Mouse (Mus musculus) C2C12 (cell line): ENCODE results near the gene Robo1. TPM values are rescaled to one million over a fixed set of nuclear protein-coding genes. Genes with fewer than 3 reads are reported as not detected.

Experiments used
- H3K27me3 ChIP-seq: one replicate; pipeline ENCODE4 v1.6.1; 2011; ENCODE audit not compliant: control insufficient read depth, insufficient read depth, insufficient read length
- H3K36me3 ChIP-seq: one replicate; pipeline ENCODE4 v1.6.1; 2011; ENCODE audit not compliant: control insufficient read depth, insufficient read depth
- H3K4me3 ChIP-seq: one replicate; pipeline ENCODE4 v1.5.1; 2011; ENCODE audit warnings: mild to moderate bottlenecking, control low read depth; ENCODE audit not compliant: poor library complexity, insufficient read depth, severe bottlenecking
- H3K79me2 ChIP-seq: one replicate; pipeline ENCODE4 v1.6.1; 2011; ENCODE audit not compliant: control insufficient read depth, insufficient read depth
- H3K79me3 ChIP-seq: one replicate; pipeline ENCODE4 v1.6.1; 2011; ENCODE audit warnings: low read depth, control low read depth
- H3ac ChIP-seq: one replicate; pipeline ENCODE3; 2011; ENCODE audit warnings: low read depth; ENCODE audit not compliant: control insufficient read depth, insufficient read length
- CEBPB ChIP-seq: IDR thresholded peaks from one replicate; pipeline ENCODE4 v1.6.1; 2011; ENCODE audit warnings: low read depth, mild to moderate bottlenecking, control low read depth, moderate library complexity
- CTCF ChIP-seq: IDR thresholded peaks from one replicate; pipeline ENCODE4 v1.5.1; 2011; ENCODE audit not compliant: control insufficient read depth, insufficient read depth, insufficient read length
- FOSL1 ChIP-seq: IDR thresholded peaks from one replicate; pipeline ENCODE4 v1.8.0; 2011; ENCODE audit warnings: mild to moderate bottlenecking, low read length; ENCODE audit not compliant: poor library complexity, insufficient read depth, severe bottlenecking
- MAX ChIP-seq: IDR thresholded peaks from one replicate; pipeline ENCODE4 v1.6.1; 2011; ENCODE audit warnings: mild to moderate bottlenecking, control low read depth
- MYOD1 ChIP-seq: IDR thresholded peaks from one replicate; pipeline ENCODE4 v1.6.1; 2011; ENCODE audit warnings: low read depth; ENCODE audit not compliant: control insufficient read depth, insufficient read length
- MYOG ChIP-seq: IDR thresholded peaks from one replicate; pipeline ENCODE4 v1.6.1; 2011; ENCODE audit not compliant: control insufficient read depth, insufficient read length; ENCODE audit errors: extremely low read depth
- USF1 ChIP-seq: IDR thresholded peaks from one replicate; pipeline ENCODE4 v1.6.1; 2011; ENCODE audit warnings: low read depth, mild to moderate bottlenecking, control low read depth, moderate library complexity
- polyA plus RNA-seq: library from polyadenylated mRNA; unstranded; fragments of >200 nt; fragmentation: generic; extraction: Trizol; gene quantifications from one replicate; pipeline ENCODE4 v1.2.1, GENCODE M21; 2012; ENCODE audit warnings: missing spikeins

Gene Robo1
- polyA plus RNA-seq, 1 experiment = 6.5 TPM

- H3K36me3 ChIP-seq = no peaks in the 10 kb centered on the region
- H3K79me2 ChIP-seq = no peaks in the 10 kb centered on the region
- no peaks in the 10 kb centered on the region for H3K79me3 ChIP-seq
- H3K27me3 ChIP-seq = no peaks in the 10 kb centered on the region
- H3ac ChIP-seq = no peak overlapping the region
- H3K4me3 ChIP-seq = no peak overlapping the region
- TF ChIP-seq MYOG (no peak), CEBPB (no peak), FOSL1 (no peak), MYOD1 (no peak), CTCF (no peak), MAX (no peak), USF1 (no peak)
Observed at GRCm38 (mm10) chr16:72622371-72622770, 314.3 kb downstream of the Robo1 start.

- no peaks in the 10 kb centered on the region for H3K79me2 ChIP-seq
- TF ChIP-seq MAX = no peak
- no peak overlapping the region for H3K4me3 ChIP-seq
- no peaks in the 10 kb centered on the region for H3K79me3 ChIP-seq
- H3K36me3 ChIP-seq = no peaks in the 10 kb centered on the region
- H3ac ChIP-seq = no peak overlapping the region
- no peaks in the 10 kb centered on the region for H3K27me3 ChIP-seq
Observed at GRCm38 (mm10) chr16:72622868-72623267, 314.8 kb downstream of the Robo1 start.

GRCm38 (mm10) chr16:72633846-72634245, 325.7 kb downstream of the Robo1 start:
- no peak overlapping the region for H3ac ChIP-seq
- H3K79me3 ChIP-seq = no peaks in the 10 kb centered on the region
- no peaks in the 10 kb centered on the region for H3K79me2 ChIP-seq
- no peak for TF ChIP-seq FOSL1
- TF ChIP-seq MAX = no peak
- TF ChIP-seq CEBPB = no peak
- TF ChIP-seq USF1 = no peak
- no peak for TF ChIP-seq CTCF
- TF ChIP-seq MYOD1 = no peak
- TF ChIP-seq MYOG = no peak
- H3K27me3 ChIP-seq = no peaks in the 10 kb centered on the region
- H3K36me3 ChIP-seq = no peaks in the 10 kb centered on the region
- no peak overlapping the region for H3K4me3 ChIP-seq

GRCm38 (mm10) chr16:72639332-72639940, 331.3 kb downstream of the Robo1 start:
- Histone ChIP-seq H3K4me3 (no peak overlapping the region), H3ac (no peak overlapping the region), H3K79me3 (no peaks in the 10 kb centered on the region), H3K79me2 (no peaks in the 10 kb centered on the region), H3K36me3 (no peaks in the 10 kb centered on the region), H3K27me3 (no peaks in the 10 kb centered on the region)
- no peak for TF ChIP-seq MAX
- TF ChIP-seq CEBPB = no peak

GRCm38 (mm10) chr16:72640932-72641811, 333.1 kb downstream of the Robo1 start:
- Histone ChIP-seq H3K27me3 (no peaks in the 10 kb centered on the region), H3K79me2 (no peaks in the 10 kb centered on the region), H3ac (no peak overlapping the region), H3K36me3 (no peaks in the 10 kb centered on the region), H3K4me3 (no peak overlapping the region), H3K79me3 (no peaks in the 10 kb centered on the region)
- TF ChIP-seq MAX (no peak), FOSL1 (no peak), MYOD1 (no peak), CTCF (no peak), CEBPB (no peak), MYOG (no peak)

- Histone ChIP-seq H3K4me3 (no peak overlapping the region), H3K36me3 (no peaks in the 10 kb centered on the region), H3K27me3 (no peaks in the 10 kb centered on the region), H3K79me2 (no peaks in the 10 kb centered on the region), H3ac (no peak overlapping the region), H3K79me3 (no peaks in the 10 kb centered on the region)
- no peak for TF ChIP-seq MAX
- TF ChIP-seq MYOG = no peak
Observed at GRCm38 (mm10) chr16:72645890-72646289, 337.8 kb downstream of the Robo1 start.
